Mouse (Mus musculus) ES-Bruce4 (cell line): ENCODE data around the gene Lmbrd2. TPM values are rescaled to one million over a fixed set of nuclear protein-coding genes. Genes with fewer than 3 reads are reported as not detected.
"Not testable (repeated sequence)": the region's sequence is repeated elsewhere in the genome, so short reads cannot be mapped to it uniquely, and the experiment has no call there.

ENCODE experiments used
- H3K27ac ChIP-seq: 2 replicates; pipeline ENCODE4 v1.5.1; 2012; ENCODE audit warnings: low read length, inconsistent platforms; ENCODE audit not compliant: insufficient read depth
- H3K27me3 ChIP-seq: 2 replicates; pipeline ENCODE4 v1.6.1; 2012; ENCODE audit warnings: mild to moderate bottlenecking, low read length, inconsistent platforms; ENCODE audit not compliant: control insufficient read depth, poor library complexity, insufficient read depth, severe bottlenecking
- H3K36me3 ChIP-seq: 2 replicates; pipeline ENCODE4 v1.6.1; 2012; ENCODE audit warnings: inconsistent platforms, mild to moderate bottlenecking, low read length, moderate library complexity; ENCODE audit not compliant: control insufficient read depth, poor library complexity, insufficient read depth, severe bottlenecking
- H3K4me1 ChIP-seq: one replicate; pipeline ENCODE4 v1.8.1; 2011; ENCODE audit warnings: low read length; ENCODE audit not compliant: control insufficient read depth, insufficient read depth
- H3K4me3 ChIP-seq: 2 replicates; pipeline ENCODE4 v1.5.1; 2011; ENCODE audit warnings: low read depth, mild to moderate bottlenecking, low read length
- H3K9ac ChIP-seq: 2 replicates; pipeline ENCODE4 v1.6.1; 2012; ENCODE audit warnings: low read depth, mild to moderate bottlenecking, inconsistent platforms; ENCODE audit not compliant: poor library complexity, severe bottlenecking
- H3K9me3 ChIP-seq: replicated peaks from 2 replicates; pipeline ENCODE4 v1.6.1; 2012; ENCODE audit warnings: mild to moderate bottlenecking, low read length, inconsistent platforms; ENCODE audit not compliant: control insufficient read depth, poor library complexity, insufficient read depth, severe bottlenecking
- CTCF ChIP-seq: IDR thresholded peaks from one replicate; pipeline ENCODE4 v1.8.1; 2011; ENCODE audit warnings: low read depth, low read length
- EP300 ChIP-seq: IDR thresholded peaks from 2 replicates; pipeline ENCODE4 v1.6.1; 2011; ENCODE audit warnings: low read depth, low read length; ENCODE audit not compliant: insufficient read depth
- POLR2A ChIP-seq: IDR thresholded peaks from one replicate; pipeline ENCODE4 v1.8.1; 2011; ENCODE audit warnings: low read length; ENCODE audit not compliant: insufficient read depth
- polyA plus RNA-seq: library from polyadenylated mRNA; stranded (reverse); fragments of >200 nt; gene quantifications from 2 replicates; pipeline ENCODE4 v1.2.4, GENCODE M21; 2011; ENCODE audit warnings: low read depth; ENCODE audit not compliant: missing spikeins, insufficient read depth, insufficient read length

The Lmbrd2 gene
- polyA plus RNA-seq, 1 experiment = 35.6 TPM

DNA sequence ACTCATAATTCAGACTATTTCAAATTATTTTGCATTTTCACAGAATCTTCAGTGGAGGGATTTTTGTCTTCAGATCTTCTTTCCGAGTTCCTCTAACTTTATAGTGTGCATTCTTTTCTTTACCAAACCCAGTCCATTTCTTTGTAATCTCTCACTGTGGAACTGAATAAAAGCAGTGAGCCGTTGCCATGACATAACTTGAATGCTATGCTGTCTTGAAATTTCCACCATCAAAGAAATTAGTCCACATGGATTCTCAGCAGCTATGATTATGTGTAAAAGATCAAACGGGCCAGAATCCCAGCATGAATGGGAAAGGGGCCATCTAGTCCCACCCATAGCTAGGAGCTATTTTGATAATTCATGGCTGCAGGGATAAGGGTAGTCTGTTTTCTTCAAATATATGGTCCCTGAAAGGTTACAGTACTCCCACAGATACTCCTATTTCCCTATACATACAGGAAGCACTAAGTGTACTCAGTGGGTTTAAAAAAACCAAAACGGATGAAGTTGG, 22.3 kb downstream of the Lmbrd2 start:
- Histone ChIP-seq H3K4me3 (no peak overlapping the region), H3K9ac (no peak overlapping the region), H3K9me3 (0 out of 2 replicates have a peak, but pooled peaks cover 3% of the 10 kb centered on the region), H3K27me3 (no peaks in the 10 kb centered on the region), H3K27ac (no peak overlapping the region), H3K4me1 (no peaks in the 10 kb centered on the region), H3K36me3 (no peaks in the 10 kb centered on the region; the same call in 1 of the 2 replicates)
- no peak for TF ChIP-seq POLR2A
- TF ChIP-seq EP300 = no peak
- TF ChIP-seq CTCF = no peak

DNA sequence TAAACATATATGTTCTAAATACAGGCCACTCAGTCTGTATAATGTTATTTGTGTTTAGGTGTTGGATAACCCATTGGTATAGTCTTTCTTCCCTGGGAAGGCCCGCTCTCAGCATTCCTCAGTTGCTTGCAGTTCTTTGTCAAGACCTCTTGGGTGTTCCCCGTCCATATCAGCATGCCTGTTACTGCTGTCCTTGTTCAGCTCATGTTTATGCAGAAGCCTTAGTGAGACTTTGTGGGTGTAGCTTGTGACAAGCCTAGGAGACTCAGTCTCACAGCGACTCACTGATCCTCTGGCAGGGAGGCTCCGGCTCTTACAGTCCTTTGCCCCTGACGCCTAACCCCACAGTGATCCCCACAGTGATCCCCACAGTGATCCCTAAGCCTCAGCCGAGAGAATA, 23.8 kb downstream of the Lmbrd2 start:
- 0 out of 2 replicates have a peak, but pooled peaks cover 3% of the 10 kb centered on the region for H3K9me3 ChIP-seq
- no peak overlapping the region for H3K9ac ChIP-seq
- no peaks in the 10 kb centered on the region for H3K4me1 ChIP-seq
- no peak overlapping the region for H3K4me3 ChIP-seq
- TF ChIP-seq CTCF (no peak), EP300 (no peak), POLR2A (no peak)
- no peaks in the 10 kb centered on the region for H3K27me3 ChIP-seq
- H3K27ac ChIP-seq = no peak overlapping the region
- peaks cover 2% of the 10 kb centered on the region; the same call in 1 of the 2 replicates for H3K36me3 ChIP-seq

DNA sequence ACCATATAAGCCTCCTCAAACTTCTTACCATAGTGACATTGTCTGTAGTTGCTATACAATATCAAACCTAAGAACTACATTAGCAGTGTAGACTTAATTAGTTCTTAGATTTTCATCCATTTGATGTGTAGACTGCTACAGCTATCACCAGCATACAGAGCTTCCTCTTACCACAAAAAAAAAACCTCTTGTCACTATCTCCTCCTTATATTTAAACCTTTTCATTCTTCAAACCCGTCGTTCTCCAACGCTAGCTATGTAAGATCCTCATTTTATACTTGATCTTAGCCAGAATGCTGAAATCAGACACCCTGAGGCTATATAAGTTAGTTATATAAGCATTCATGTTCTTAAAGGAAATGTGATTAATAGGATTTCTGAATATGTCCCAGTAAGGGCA, 36.7 kb downstream of the Lmbrd2 start:
- no peak for TF ChIP-seq EP300
- TF ChIP-seq CTCF = no peak
- TF ChIP-seq POLR2A = no peak
- Histone ChIP-seq H3K36me3 (peaks cover 6% of the 10 kb centered on the region), H3K9me3 (no peaks in the 10 kb centered on the region), H3K27me3 (no peaks in the 10 kb centered on the region), H3K4me3 (no peak overlapping the region), H3K27ac (no peak overlapping the region), H3K4me1 (no peaks in the 10 kb centered on the region), H3K9ac (no peak overlapping the region)

DNA sequence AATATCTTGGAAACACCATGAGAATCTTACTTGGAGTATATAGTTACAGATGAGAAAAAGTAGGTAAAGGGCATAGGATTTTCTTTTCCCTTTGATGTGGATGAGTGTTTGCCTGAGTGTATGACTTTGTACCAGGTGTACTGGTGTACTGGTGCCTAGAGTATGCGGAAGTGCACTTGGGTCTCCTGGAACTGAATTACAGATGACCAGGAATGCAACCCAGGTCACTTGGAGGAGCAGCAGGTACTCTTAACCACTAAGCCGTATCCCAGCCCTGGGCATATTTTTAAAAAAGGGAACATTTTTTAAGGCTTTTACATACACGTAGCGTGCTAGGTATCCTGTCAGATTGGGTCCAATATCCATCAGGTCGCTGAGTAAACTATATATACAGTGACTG, 43.6 kb downstream of the Lmbrd2 start:
- peaks cover 15% of the 10 kb centered on the region for H3K36me3 ChIP-seq
- H3K9me3 ChIP-seq = no peaks in the 10 kb centered on the region
- TF ChIP-seq CTCF = no peak
- no peak for TF ChIP-seq POLR2A
- no peak for TF ChIP-seq EP300
- no peaks in the 10 kb centered on the region for H3K27me3 ChIP-seq
- no peak overlapping the region for H3K9ac ChIP-seq
- no peaks in the 10 kb centered on the region for H3K4me1 ChIP-seq
- H3K27ac ChIP-seq = no peak overlapping the region
- H3K4me3 ChIP-seq = no peak overlapping the region

DNA sequence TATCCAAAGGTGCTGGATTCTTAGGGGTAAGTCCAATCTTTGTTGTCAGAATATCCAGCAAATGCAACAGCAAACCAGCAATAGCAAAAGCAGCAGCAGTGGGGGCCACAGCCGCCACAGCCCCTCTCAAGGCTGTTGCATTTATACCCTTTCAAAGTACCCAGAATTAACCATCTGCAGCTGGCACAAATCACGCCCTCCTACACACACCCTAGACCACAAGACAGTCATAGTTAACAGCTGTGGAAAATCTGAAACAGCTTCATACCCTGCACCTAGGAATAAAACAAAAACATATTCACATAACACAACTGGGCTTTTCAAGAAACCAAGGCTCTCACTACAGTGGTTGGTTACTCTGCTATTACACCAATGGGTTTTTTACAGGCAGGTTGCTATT, 49.4 kb downstream of the Lmbrd2 start:
- Histone ChIP-seq H3K27me3 (no peaks in the 10 kb centered on the region), H3K9me3 (no peaks in the 10 kb centered on the region), H3K9ac (no peak overlapping the region), H3K4me3 (no peak overlapping the region), H3K36me3 (peaks cover 15% of the 10 kb centered on the region), H3K27ac (no peak overlapping the region), H3K4me1 (no peaks in the 10 kb centered on the region)
- TF ChIP-seq EP300 (no peak), CTCF (no peak), POLR2A (no peak)

DNA sequence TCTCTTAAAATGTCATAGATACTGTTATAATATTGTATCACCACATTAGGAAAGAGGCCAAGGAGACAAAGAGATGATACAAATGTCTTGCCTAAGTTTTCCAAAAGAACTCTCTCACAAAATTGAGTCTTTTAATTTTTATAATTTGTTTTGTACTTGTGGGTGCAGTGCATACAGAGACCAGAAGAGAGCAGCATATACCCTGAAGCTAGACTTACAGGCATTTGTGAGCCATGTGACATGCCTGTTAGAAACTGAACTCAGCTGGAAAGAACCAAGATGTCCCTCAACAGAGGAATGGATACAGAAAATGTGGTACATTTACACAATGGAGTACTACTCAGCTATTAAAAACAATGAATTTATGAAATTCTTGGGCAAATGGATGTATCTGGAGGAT, 52.3 kb downstream of the Lmbrd2 start:
- H3K4me1 ChIP-seq, H3K27ac ChIP-seq, H3K9ac ChIP-seq, H3K9me3 ChIP-seq, H3K36me3 ChIP-seq, H3K27me3 ChIP-seq, H3K4me3 ChIP-seq: not testable (repeated sequence)
